Mouse (Mus musculus): Measurements from ENCODE around the gene Syn3. TPM values are rescaled to one million over a fixed set of nuclear protein-coding genes. Genes with fewer than 3 reads are reported as not detected.
"Not testable (repeated sequence)": the region's sequence is repeated elsewhere in the genome, so short reads cannot be mapped to it uniquely, and the experiment has no call there.

Gene Syn3
- total RNA-seq, 2 experiments from 2014 or later = 28.1 to 34.6 TPM

DNA sequence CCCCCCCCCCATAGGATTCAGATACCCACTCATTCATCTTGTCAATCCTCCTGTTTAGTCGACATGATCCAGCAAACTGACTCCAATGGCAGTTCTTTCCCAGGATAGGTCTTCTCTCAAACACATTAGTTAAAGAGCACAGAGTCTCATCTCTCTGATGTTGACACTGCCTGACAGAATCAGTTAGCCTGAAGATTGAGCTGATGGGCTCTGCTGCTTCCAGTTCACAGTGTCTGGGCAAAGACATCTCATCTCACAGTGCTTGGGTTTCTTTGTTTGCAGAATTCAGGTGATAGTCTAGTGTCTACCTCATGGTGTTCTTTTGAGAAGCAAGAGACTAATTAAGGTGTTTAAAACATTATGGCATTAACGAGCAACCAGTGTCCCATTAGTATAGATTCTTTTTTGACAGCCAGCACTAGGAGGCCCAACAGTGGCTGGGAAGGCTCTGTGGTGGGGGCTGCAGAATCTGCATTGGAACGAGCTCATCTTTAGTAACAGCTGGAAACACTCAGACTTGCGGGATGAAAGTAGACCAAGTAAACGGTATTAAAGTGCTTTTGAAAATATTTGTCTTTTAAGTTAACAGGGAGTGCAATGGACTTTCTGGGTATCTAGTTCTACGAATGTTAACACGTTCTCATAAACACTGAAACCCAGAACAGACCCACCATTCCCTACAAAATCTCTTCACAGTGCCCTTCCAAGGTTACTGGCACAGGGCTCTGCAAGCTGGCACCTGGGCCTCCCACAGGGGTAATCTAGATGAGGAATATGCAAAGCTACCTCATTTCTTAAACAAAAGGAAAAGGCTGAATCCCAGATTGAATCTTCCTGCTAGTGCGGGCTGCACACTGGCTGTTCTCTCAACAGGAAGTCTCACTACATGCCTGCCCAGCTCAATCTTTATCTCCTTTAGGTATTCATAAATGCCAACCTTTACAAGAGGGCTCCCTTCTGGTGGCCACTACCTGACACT lies 24.2 kb downstream of the Syn3 start:
- DNase-seq (ENCODE audit: low spot score in 2 of 2) = no peak
- intact Hi-C loops (cut with DNase I) = no loop called here

DNA sequence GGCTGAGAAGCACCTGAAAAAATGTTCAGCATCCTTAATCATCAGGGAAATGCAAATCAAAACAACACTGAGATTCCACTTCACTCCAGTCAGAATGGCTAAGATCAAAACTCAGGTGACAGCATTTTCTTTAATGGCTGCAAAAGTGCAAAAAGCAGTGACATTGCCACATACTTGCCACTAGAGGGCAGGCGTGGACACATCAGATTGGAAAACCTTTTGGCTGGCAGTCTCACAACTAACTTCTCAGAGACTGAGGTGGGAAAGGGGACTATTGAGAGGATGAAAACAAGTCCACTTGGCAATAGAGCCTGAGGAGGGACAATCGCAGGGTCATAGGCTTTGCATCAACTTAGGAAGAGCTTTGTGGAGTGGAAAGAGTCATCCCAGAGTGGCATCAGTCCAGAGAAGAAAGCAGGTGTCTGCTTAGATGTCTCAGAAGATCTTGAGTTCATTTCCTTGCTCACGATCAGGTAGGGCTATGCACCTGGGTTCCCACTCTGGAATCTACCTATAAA lies 25.0 kb downstream of the Syn3 start:
- no peak for DNase-seq (ENCODE audit: low spot score in 2 of 2)
- intact Hi-C loops (cut with DNase I) = loop anchor here (2.0 kb wide), 1 partner anchor 25 kb away; the partner anchor contains the start of gene Syn3

- DNase-seq (ENCODE audit: low spot score in 2 of 2) = no peak
- intact Hi-C loops (cut with DNase I) = loop anchor here (10.0 kb wide), 1 partner anchor 284 kb away; no protein-coding TSS in a partner anchor
Observed at GRCm38 (mm10) chr10:86468612-86469546, 29.8 kb downstream of the Syn3 start.

DNA sequence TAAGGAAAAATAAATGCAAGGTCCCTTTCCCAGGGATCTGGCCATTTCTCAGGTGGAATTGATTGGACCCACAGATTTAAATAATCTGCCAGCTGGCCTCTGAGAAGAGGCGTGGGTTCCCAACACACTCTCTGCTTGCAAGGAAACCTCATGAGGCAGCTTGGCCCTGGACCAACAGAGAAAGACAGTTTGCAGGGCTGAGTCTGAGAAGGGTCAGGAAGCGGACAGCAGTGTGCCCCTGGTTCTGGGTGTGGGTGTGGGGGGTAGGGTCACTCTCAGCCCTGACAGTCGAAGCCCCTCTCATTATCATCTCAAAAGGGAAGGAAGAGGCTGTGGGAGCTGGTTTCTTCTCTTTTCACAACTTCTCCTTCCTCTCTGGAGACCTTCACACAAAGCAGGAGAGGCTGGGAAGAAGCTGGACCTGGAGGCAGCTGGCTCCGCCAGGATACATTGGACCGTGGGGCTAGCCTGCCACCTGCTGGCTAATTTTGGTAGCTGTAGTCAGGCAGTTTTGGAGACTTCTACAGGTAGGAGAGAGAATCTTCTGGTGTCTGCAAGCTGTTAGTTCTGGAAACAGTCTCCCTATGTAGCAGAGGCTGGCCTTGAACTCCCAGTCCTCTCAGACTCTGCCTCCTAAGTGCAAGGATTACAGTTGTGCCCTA lies 35.0 kb downstream of the Syn3 start:
- DNase-seq (ENCODE audit: low spot score in 2 of 2) = peak; percentile 73 to 76
- intact Hi-C loops (cut with DNase I) = loop anchor here (1.0 to 10.0 kb wide), 3 partner anchors 279 to 495 kb away; partner anchors contain the start of gene Fbxo7

DNA sequence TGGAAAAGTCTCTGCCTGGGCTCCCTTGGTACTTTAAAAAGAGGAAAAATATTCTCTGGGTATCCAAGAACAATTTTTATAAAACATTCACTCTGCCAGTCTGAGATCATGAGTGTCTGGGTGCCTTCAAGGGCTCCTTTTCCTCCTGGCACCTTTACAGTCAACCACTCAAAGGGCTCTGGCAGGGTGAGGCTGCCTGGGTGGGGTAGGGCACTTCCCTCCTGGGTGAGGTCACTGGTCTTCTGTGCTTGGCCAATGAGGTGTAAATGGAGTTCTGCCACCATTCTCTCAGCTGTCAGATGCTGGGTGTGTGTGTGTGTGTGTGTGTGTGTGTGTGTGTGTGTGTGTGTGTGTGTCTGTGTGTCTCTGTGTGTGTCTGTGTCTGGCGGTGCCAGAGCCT lies 39.1 kb downstream of the Syn3 start:
- intact Hi-C loops (cut with DNase I) = loop anchor here (10.0 kb wide), 1 partner anchor 275 kb away; no protein-coding TSS in a partner anchor
- DNase-seq (ENCODE audit: low spot score in 2 of 2) = no peak

DNA sequence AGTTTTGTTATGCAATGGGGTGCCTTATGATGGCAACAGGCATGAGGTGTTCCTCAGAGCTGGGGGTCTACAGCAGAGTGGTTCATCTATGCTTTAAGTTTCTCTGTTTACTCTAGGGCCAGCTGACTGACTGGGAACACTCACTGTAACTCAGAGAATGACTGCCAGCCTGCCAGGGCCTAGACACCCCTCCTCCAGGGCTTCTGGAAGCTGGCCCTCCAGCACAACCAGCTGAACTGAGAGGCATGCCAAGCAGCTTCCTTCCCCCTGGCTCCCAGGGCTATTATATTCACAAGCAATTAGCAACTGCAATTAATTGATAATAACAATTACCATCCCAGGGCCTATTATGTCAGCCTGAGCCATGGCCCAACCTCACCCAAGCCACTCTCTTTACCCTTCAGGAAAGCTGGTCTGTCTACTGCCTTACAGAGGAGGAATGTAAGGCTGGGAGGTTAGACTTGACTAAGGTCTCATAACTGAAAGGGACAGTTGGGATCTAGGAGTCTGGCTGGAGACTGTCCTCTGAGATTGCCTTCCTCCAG lies 41.0 kb downstream of the Syn3 start:
- no peak for DNase-seq (ENCODE audit: low spot score in 2 of 2)
- intact Hi-C loops (cut with DNase I) = loop anchor here (2.0 kb wide), 1 partner anchor 391 kb away; no protein-coding TSS in a partner anchor

- intact Hi-C loops (cut with DNase I) = loop anchor here (2.0 kb wide), 1 partner anchor 390 kb away; no protein-coding TSS in a partner anchor
- DNase-seq (ENCODE audit: low spot score in 2 of 2) = no peak
Observed at GRCm38 (mm10) chr10:86457195-86457594, 41.5 kb downstream of the Syn3 start.

DNA sequence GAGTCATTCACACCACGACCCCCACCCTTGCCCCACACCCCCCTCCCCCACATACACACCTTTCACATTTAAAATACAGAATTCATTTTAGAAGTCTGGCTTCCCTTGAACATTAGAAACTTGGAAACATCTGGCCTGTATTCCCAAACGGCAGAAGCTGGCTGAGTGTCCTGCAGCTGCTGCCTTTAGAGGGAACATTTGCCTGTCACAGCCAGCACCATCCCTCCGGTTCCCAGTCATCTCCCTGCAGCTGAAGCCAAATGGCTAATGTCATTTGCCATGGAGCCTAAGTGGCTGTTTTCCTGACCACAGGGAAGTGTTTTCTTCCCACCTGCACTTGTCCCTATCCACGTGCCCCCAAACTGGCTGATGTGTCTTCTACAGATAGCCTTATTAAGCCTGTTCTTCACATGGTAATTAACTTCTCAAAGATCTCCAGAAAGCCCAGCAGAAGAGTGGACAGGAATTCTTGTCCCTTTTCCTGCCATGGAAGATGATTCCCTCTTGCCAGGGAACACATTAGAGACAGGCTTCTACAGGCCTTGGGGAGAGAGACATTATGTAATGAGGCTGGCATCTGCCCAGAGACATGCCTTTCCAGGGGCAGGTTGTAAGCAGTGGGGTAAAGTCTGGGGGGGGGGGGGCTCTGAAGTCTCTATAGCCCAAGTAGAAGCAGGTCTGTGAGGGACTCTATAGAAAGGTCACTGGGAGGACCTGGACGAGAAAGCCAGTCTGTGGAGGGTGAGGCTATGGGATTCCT lies 43.2 kb downstream of the Syn3 start:
- intact Hi-C loops (cut with DNase I) = loop anchor here (2.0 kb wide), 1 partner anchor 389 kb away; no protein-coding TSS in a partner anchor
- no peak for DNase-seq (ENCODE audit: low spot score in 2 of 2)

GRCm38 (mm10) chr10:86452326-86452995 lies 46.2 kb downstream of the Syn3 start:
- intact Hi-C loops (cut with DNase I) = loop anchor here (1.0 kb wide), 1 partner anchor 152 kb away; the partner anchor contains the start of gene Timp3
- DNase-seq (ENCODE audit: low spot score in 2 of 2) = no peak

- DNase-seq (ENCODE audit: low spot score in 2 of 2) = no peak
- intact Hi-C loops (cut with DNase I) = no loop called here
Observed at GRCm38 (mm10) chr10:86451294-86451693, 47.4 kb downstream of the Syn3 start.

GRCm38 (mm10) chr10:86446649-86447048 lies 52.0 kb downstream of the Syn3 start:
- intact Hi-C loops (cut with DNase I) = no loop called here
- DNase-seq (ENCODE audit: low spot score in 2 of 2) = no peak

DNA sequence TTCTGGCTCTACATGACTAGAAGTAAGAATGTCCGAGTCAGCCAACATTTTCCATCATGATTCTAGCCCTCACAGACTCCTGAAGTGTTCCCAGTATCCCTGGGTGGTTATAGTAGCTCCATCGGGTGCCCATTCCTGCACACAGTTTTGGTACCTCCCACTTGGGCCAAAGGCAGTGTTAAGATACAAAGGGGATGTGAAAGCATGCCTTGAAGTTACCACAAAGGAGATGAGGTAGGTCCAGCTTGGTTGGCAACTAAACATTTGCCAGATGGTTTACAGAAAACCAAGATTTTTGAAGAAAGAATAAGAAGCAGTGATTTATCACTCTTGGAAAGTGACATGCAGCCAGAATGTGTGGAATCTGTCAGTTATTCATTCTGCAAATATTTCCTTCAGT lies 53.5 kb downstream of the Syn3 start:
- DNase-seq (ENCODE audit: low spot score in 2 of 2) = no peak
- intact Hi-C loops (cut with DNase I) = no loop called here

- no peak for DNase-seq (ENCODE audit: low spot score in 2 of 2)
- intact Hi-C loops (cut with DNase I) = no loop called here
Observed at GRCm38 (mm10) chr10:86444665-86445064, 54.0 kb downstream of the Syn3 start.

- DNase-seq (ENCODE audit: low spot score in 2 of 2) = no peak
- intact Hi-C loops (cut with DNase I) = no loop called here
Observed at GRCm38 (mm10) chr10:86441765-86442164, 56.9 kb downstream of the Syn3 start.

DNA sequence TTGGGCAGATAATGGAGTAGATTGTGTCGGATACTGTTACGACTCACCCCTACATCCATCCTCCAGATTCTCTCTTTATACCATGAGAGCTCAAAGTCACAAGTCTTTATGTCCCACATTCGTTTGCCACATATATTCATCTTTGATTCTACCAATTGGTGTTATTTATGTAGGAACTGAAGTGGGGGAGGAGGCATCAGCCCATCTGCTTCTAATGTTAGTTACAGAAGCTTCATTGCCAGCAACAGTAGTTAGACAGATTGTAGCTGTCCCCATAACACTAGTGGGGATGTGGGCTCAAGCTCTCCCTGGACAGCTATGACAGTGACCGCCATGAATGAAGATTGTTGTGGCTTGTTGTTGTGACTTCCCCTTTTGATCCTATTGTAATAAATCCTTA lies 59.1 kb downstream of the Syn3 start:
- intact Hi-C loops (cut with DNase I) = loop anchor here (5.0 kb wide), 1 partner anchor 52 kb away; no protein-coding TSS in a partner anchor
- DNase-seq (ENCODE audit: low spot score in 2 of 2) = no peak

DNA sequence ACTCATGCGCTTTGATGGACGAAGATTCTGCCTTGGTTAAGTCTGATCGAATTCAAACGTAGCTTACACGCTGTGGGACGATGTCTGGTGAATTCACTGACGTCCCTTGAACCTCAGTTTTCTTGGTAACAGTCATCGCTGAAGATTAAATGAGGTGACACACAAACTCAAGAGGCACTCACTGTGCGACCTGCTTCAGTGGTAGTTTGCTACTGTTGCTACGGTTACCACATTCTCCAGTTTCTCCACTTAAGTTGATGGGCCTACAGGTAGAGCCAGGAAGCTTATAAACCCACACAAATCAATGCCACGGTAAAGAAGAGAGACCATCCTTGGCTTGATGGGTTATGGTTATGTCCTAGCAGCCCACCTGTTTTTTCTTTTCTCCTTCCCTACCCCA lies 61.4 kb downstream of the Syn3 start:
- DNase-seq (ENCODE audit: low spot score in 2 of 2) = no peak
- intact Hi-C loops (cut with DNase I) = loop anchor here (5.0 kb wide), 1 partner anchor 50 kb away; no protein-coding TSS in a partner anchor

DNA sequence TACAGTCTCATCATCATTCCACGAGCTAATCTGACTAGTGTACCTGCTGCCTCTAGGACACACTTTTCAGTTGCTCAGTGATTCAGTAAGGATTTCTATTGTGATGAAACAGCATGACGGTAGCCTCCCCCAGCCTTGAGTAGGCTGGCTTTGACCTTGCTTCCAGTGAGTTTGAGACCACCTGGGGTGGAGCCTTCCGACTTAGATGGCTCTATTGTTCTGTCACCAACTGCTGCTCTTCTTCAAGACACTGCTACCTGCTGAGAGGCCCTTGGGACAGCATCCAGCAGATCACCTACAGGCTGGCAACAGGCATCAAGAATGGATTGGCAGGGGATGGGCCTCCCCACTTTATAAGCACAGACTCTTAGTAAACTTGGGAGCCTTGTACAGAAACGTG lies 63.7 kb downstream of the Syn3 start:
- not testable (repeated sequence) for DNase-seq (ENCODE audit: low spot score in 2 of 2)
- intact Hi-C loops (cut with DNase I) = loop anchor here (5.0 kb wide), 1 partner anchor 48 kb away; no protein-coding TSS in a partner anchor

All from left cerebral cortex, postnatal 36 days (tissue).